Mouse (Mus musculus): ENCODE measurements around the gene Numbl.
A peak's percentile ranks its signal among the peaks of the same experiment; 100 is the strongest.

- TF ChIP-seq CTCF (IDR thresholded peaks at IDR 0.05; ENCODE audit: low read depth) (no peak), EP300 (IDR thresholded peaks at IDR 0.05; ENCODE audit: low read depth) (peak; percentile 84)
These were observed 72.7 kb downstream of the Numbl start for GRCm38 (mm10) chr7:27330709-27331540.

Measured in heart, postnatal 0 days (tissue).